21 mouse cellular contexts compared by ENCODE assay signal in genomic region chr14:21344896-21345295, GRCm38 (mm10).
DNase-seq lines count a peak whose midpoint lies in the region; ATAC-seq lines count a peak whose summit lies in the region.
"Had no signal": no experiment of that assay in that cellular context is flagged by ENCODE, and none has a peak within 500 bp of the region (broad histone marks: within the 10 kb centered on the region; RNA-seq: fewer than 3 reads in every experiment).

No protein-coding gene starts in this region.

- peak; percentile 87 for ATAC-seq in frontal cortex, adult (ENCODE audit: low TSS enrichment)
- ATAC-seq: activated CD4-positive, CD25-positive, alpha-beta regulatory T cell, adult 4 months; CD4-positive, CD25-positive, alpha-beta regulatory T cell, adult 4 months; Patski had no signal

- no peak for DNase-seq in frontal cortex, postnatal 36 days (ENCODE audit: low spot score in 2 of 2)
- peak; percentile 19 for DNase-seq in right cerebral cortex, adult 18-20 months
- DNase-seq in right cerebral cortex, postnatal 14 days: no peak
- DNase-seq in brain, adult 2 months (ENCODE audit: low read depth, low spot score): peak; percentile 63
- peak; percentile 47 for DNase-seq in telencephalon, adult 2 months (ENCODE audit: low read depth, low spot score)
- DNase-seq in heart, adult 11 months: no peak
- DNase-seq in spleen, postnatal 36 days (ENCODE audit: low spot score in 2 of 2): no peak
- DNase-seq: adrenal gland, adult 2 months; adrenal gland, adult 8-10 months; adrenal gland, postnatal 10 days; adrenal gland, postnatal 14 days; adrenal gland, postnatal 25 days; adrenal gland, postnatal 36 days; B cell, adult 2 months; cerebellum, adult 11 months; cerebellum, adult 11-12 months; cerebellum, adult 18-20 months had no signal

Comparison
In these comparisons a context has a peak if more than half of its experiments do, and no peak if none do; other contexts are left out.
1. DNase-seq: peak in right cerebral cortex, adult 18-20 months (single experiment), brain, adult 2 months (single experiment) and telencephalon, adult 2 months (single experiment); none in frontal cortex, postnatal 36 days (0 of 2), right cerebral cortex, postnatal 14 days (single experiment), heart, adult 11 months (single experiment) and spleen, postnatal 36 days (0 of 2).